Comparison of ENCODE assay signal across 29 mouse cellular contexts in genomic region chr11:104090769-104091168, GRCm38 (mm10). TPM values are rescaled to one million over a fixed set of nuclear protein-coding genes. Genes with fewer than 3 reads are reported as not detected.
DNase-seq lines count a peak whose midpoint lies in the region; ATAC-seq lines count a peak whose summit lies in the region.
"Had no signal": no experiment of that assay in that cellular context is flagged by ENCODE, and none has a peak within 500 bp of the region (broad histone marks: within the 10 kb centered on the region; RNA-seq: fewer than 3 reads in every experiment).

No protein-coding gene starts in this region.

- H3K27me3 ChIP-seq in intestine, embryonic 16.5 days (replicated peaks; ENCODE audit: control insufficient read depth, insufficient read depth, low read length), result no peaks in the 10 kb centered on the region
- H3K27me3 ChIP-seq: embryonic facial prominence, embryonic 13.5 days; heart, embryonic 13.5 days; intestine, embryonic 15.5 days had no signal

- H3K36me3 ChIP-seq in intestine, embryonic 16.5 days (ENCODE audit: control insufficient read depth, insufficient read depth, low read length), result no peaks in the 10 kb centered on the region
- H3K36me3 ChIP-seq: embryonic facial prominence, embryonic 13.5 days; heart, embryonic 10.5 days; heart, embryonic 13.5 days; hindbrain, embryonic 10.5 days; hindbrain, embryonic 13.5 days; intestine, embryonic 15.5 days had no signal

- H3K9me3 ChIP-seq in intestine, embryonic 16.5 days (ENCODE audit: control insufficient read depth, low read length), result no peaks in the 10 kb centered on the region
- H3K9me3 ChIP-seq: embryonic facial prominence, embryonic 13.5 days; heart, embryonic 10.5 days; heart, embryonic 13.5 days; hindbrain, embryonic 10.5 days; hindbrain, embryonic 13.5 days; intestine, embryonic 15.5 days had no signal

- no peak overlapping the region for H3K27ac ChIP-seq in intestine, embryonic 16.5 days (ENCODE audit: low read length)
- H3K27ac ChIP-seq: embryonic facial prominence, embryonic 13.5 days; heart, adult 2 months; heart, embryonic 10.5 days; heart, embryonic 13.5 days; hindbrain, embryonic 10.5 days; hindbrain, embryonic 13.5 days; intestine, embryonic 15.5 days had no signal

- no peak overlapping the region for H3K4me3 ChIP-seq in intestine, embryonic 16.5 days (ENCODE audit: low read length)
- H3K4me3 ChIP-seq: embryonic facial prominence, embryonic 13.5 days; heart, adult 2 months; heart, embryonic 10.5 days; heart, embryonic 13.5 days; hindbrain, embryonic 10.5 days; hindbrain, embryonic 13.5 days; intestine, embryonic 15.5 days had no signal

- no peaks in the 10 kb centered on the region for H3K4me1 ChIP-seq in intestine, embryonic 16.5 days (ENCODE audit: control insufficient read depth, insufficient read depth, low read length)
- H3K4me1 ChIP-seq: embryonic facial prominence, embryonic 13.5 days; intestine, embryonic 15.5 days had no signal

- no peak overlapping the region for H3K4me2 ChIP-seq in intestine, embryonic 16.5 days (ENCODE audit: low read depth, low read length)
- H3K4me2 ChIP-seq: embryonic facial prominence, embryonic 13.5 days; heart, embryonic 13.5 days; hindbrain, embryonic 13.5 days; intestine, embryonic 15.5 days had no signal

- ATAC-seq in intestine, embryonic 16.5 days, result no peak
- ATAC-seq: forebrain, embryonic 14.5 days; forebrain, postnatal 0 days; hindbrain, embryonic 16.5 days; intestine, embryonic 15.5 days; Patski had no signal

- no peak overlapping the region for H3K9ac ChIP-seq in intestine, embryonic 16.5 days (ENCODE audit: low read depth, low read length)
- H3K9ac ChIP-seq: embryonic facial prominence, embryonic 13.5 days; forebrain, postnatal 0 days; heart, embryonic 13.5 days; hindbrain, embryonic 13.5 days; intestine, embryonic 15.5 days had no signal

- DNase-seq in adrenal gland, postnatal 10 days, result peak; percentile 20
- no peak for DNase-seq in adrenal gland, postnatal 4 days (ENCODE audit: low spot score in 2 of 2)
- peak; percentile 27 for DNase-seq in gastrocnemius, adult 18-20 months (ENCODE audit: low spot score)
- DNase-seq in gastrocnemius, postnatal 10 days, result no peak
- DNase-seq in lung, adult 18-20 months, result peak; percentile 4
- DNase-seq in lung, postnatal 25 days (ENCODE audit: low spot score), result no peak
- DNase-seq in skeletal muscle tissue, adult 2 months (ENCODE audit: low read depth, low spot score), result peak; percentile 24
- DNase-seq: adrenal gland, postnatal 36 days; cerebellum, adult 11 months; cerebellum, adult 2 months; cerebellum, adult 9-11 months; cerebellum, postnatal 25 days; forebrain, postnatal 0 days; gastrocnemius, postnatal 14 days; heart, adult 2 months; heart, postnatal 14 days; kidney, adult 18-20 months had no signal

RNA-seq across cellular contexts. Expression of gene Crhr1, which starts 41.9 kb away (rescaled TPM):
- total RNA-seq in adrenal gland, postnatal 10 days (2021), result not detected
- total RNA-seq in adrenal gland, postnatal 4 days (2021), result under 1 TPM in 1 of 2 experiments, not detected in 1; 0.34 TPM
- total RNA-seq in gastrocnemius, adult 18-20 months (2021), result not detected
- under 1 TPM in 1 of 2 experiments, not detected in 1; 0.12 TPM for total RNA-seq in gastrocnemius, postnatal 10 days (2021)
- polyA plus RNA-seq in intestine, embryonic 16.5 days (2015; fragmentation: Nextera tagmentation; extraction: Ambion mirVana), result 0.12 TPM in 1 of 2 replicates, not detected in the other
- total RNA-seq: common myeloid progenitor, adult 5-6 weeks; gastrocnemius, postnatal 14 days; heart, adult 2 months; heart, postnatal 14 days had no signal
- polyA plus RNA-seq: heart, adult 2 months; heart, embryonic 13.5 days; heart, embryonic 16.5 days; Patski had no signal

Comparison
In these comparisons a context has a peak if more than half of its experiments do, and no peak if none do; other contexts are left out.
1. DNase-seq: peak in adrenal gland, postnatal 10 days (single experiment), gastrocnemius, adult 18-20 months (single experiment), lung, adult 18-20 months (2 of 2) and skeletal muscle tissue, adult 2 months (single experiment); none in adrenal gland, postnatal 4 days (0 of 2), gastrocnemius, postnatal 10 days (single experiment) and lung, postnatal 25 days (single experiment).